Mouse (Mus musculus) cortical plate, adult 2 months (tissue): ENCODE measurements at regions not wholly inside any gene's neighbourhood (a gene's known extent, or its start where the extent isn't known, plus 50 kb on each side); places are given as distances from the start of the nearest gene placed in this dataset.
A peak's percentile ranks its signal among the peaks of the same experiment; 100 is the strongest.

ENCODE experiments used
- H3K27ac ChIP-seq: fragments of 200-500 bp; 2 replicates; pipeline ENCODE4 v1.5.1; 2012; ENCODE audit warnings: low read length, control low read depth, inconsistent platforms; ENCODE audit not compliant: insufficient read depth
- H3K4me1 ChIP-seq: fragments of 200-500 bp; 2 replicates; pipeline ENCODE4 v1.6.1; 2011; ENCODE audit warnings: low read length; ENCODE audit not compliant: control insufficient read depth, insufficient read depth
- H3K4me3 ChIP-seq: fragments of 200-500 bp; 2 replicates; pipeline ENCODE4 v1.5.1; 2011; ENCODE audit warnings: mild to moderate bottlenecking, low read length, control low read depth; ENCODE audit not compliant: insufficient read depth
- CTCF ChIP-seq: fragments of 200-500 bp; IDR thresholded peaks from 2 replicates; pipeline ENCODE4 v1.5.1; 2011; ENCODE audit warnings: mild to moderate bottlenecking, control low read depth, low read length; ENCODE audit not compliant: insufficient read depth; ENCODE audit errors: extremely low read depth
- POLR2A ChIP-seq: fragments of 200-500 bp; IDR thresholded peaks from 2 replicates; pipeline ENCODE4 v1.6.1; 2011; ENCODE audit warnings: mild to moderate bottlenecking, low read length, control low read depth; ENCODE audit not compliant: insufficient read depth; ENCODE audit errors: extremely low read depth

- Histone ChIP-seq H3K4me1 (no peaks in the 10 kb centered on the region), H3K4me3 (no peak overlapping the region), H3K27ac (no peak overlapping the region)
- TF ChIP-seq CTCF: no peak
- no peak for TF ChIP-seq POLR2A
Observed at GRCm38 (mm10) chr9:74479273-74479672, 369.1 kb downstream of the Wdr72 start.

GRCm38 (mm10) chr9:74513887-74514286, 347.8 kb upstream of the Onecut1 start:
- TF ChIP-seq POLR2A (no peak), CTCF (no peak)
- Histone ChIP-seq H3K4me1 (no peaks in the 10 kb centered on the region), H3K4me3 (no peak overlapping the region), H3K27ac (no peak overlapping the region)

GRCm38 (mm10) chr9:74528550-74528949, 333.2 kb upstream of the Onecut1 start:
- TF ChIP-seq POLR2A (no peak), CTCF (no peak)
- Histone ChIP-seq H3K4me3 (no peak overlapping the region), H3K4me1 (no peaks in the 10 kb centered on the region), H3K27ac (no peak overlapping the region)

- Histone ChIP-seq H3K4me1 (no peaks in the 10 kb centered on the region), H3K27ac (no peak overlapping the region), H3K4me3 (no peak overlapping the region)
- peak; percentile 94 for TF ChIP-seq CTCF
- no peak for TF ChIP-seq POLR2A
Observed at GRCm38 (mm10) chr9:74530317-74530716, 331.4 kb upstream of the Onecut1 start.

GRCm38 (mm10) chr9:74530748-74531147, 331.0 kb upstream of the Onecut1 start:
- no peak overlapping the region for H3K4me3 ChIP-seq
- no peak overlapping the region for H3K27ac ChIP-seq
- no peaks in the 10 kb centered on the region for H3K4me1 ChIP-seq
- no peak for TF ChIP-seq CTCF
- TF ChIP-seq POLR2A: no peak

- no peak overlapping the region for H3K4me3 ChIP-seq
- no peak overlapping the region for H3K27ac ChIP-seq
- TF ChIP-seq CTCF: no peak
- no peak for TF ChIP-seq POLR2A
- H3K4me1 ChIP-seq: no peaks in the 10 kb centered on the region
Observed at GRCm38 (mm10) chr9:74531986-74532385, 329.7 kb upstream of the Onecut1 start.

GRCm38 (mm10) chr9:74534976-74535375, 326.7 kb upstream of the Onecut1 start:
- Histone ChIP-seq H3K27ac (no peak overlapping the region), H3K4me1 (no peaks in the 10 kb centered on the region), H3K4me3 (no peak overlapping the region)
- TF ChIP-seq POLR2A: no peak
- TF ChIP-seq CTCF: no peak

- no peak overlapping the region for H3K4me3 ChIP-seq
- TF ChIP-seq POLR2A (no peak), CTCF (no peak)
- H3K4me1 ChIP-seq: no peaks in the 10 kb centered on the region
- H3K27ac ChIP-seq: no peak overlapping the region
Observed at GRCm38 (mm10) chr9:74556116-74556515, 305.6 kb upstream of the Onecut1 start.

- H3K27ac ChIP-seq: no peak overlapping the region
- no peak overlapping the region for H3K4me3 ChIP-seq
- no peak for TF ChIP-seq POLR2A
- no peak for TF ChIP-seq CTCF
- no peaks in the 10 kb centered on the region for H3K4me1 ChIP-seq
Observed at GRCm38 (mm10) chr9:74592757-74593156, 269.0 kb upstream of the Onecut1 start.

- Histone ChIP-seq H3K27ac (no peak overlapping the region), H3K4me1 (no peaks in the 10 kb centered on the region), H3K4me3 (no peak overlapping the region)
- TF ChIP-seq POLR2A: no peak
- TF ChIP-seq CTCF: no peak
Observed at GRCm38 (mm10) chr9:74593970-74594369, 267.8 kb upstream of the Onecut1 start.
